Mouse (Mus musculus) embryonic facial prominence, embryonic 10.5 days (tissue): Measurements from ENCODE around the gene Socs3. TPM values are rescaled to one million over a fixed set of nuclear protein-coding genes. Genes with fewer than 3 reads are reported as not detected.

ENCODE experiments used
- DNase-seq: peaks from one replicate; pipeline ENCODE4 v3.0.0-alpha.2; 2017; ENCODE audit warnings: low spot score
- H3K27ac ChIP-seq: fragments of 300-500 bp; sonication (generic); replicated peaks from 2 replicates; pipeline ENCODE4 v1.5.1; 2016; ENCODE audit warnings: mild to moderate bottlenecking
- H3K27me3 ChIP-seq: fragments of 300-500 bp; sonication (generic); replicated peaks from 2 replicates; pipeline ENCODE4 v1.6.1; 2016; ENCODE audit warnings: low read depth, mild to moderate bottlenecking; ENCODE audit not compliant: poor library complexity, severe bottlenecking
- H3K36me3 ChIP-seq: fragments of 300-500 bp; sonication (generic); replicated peaks from 2 replicates; pipeline ENCODE4 v1.6.1; 2016; ENCODE audit warnings: mild to moderate bottlenecking, moderate library complexity
- H3K4me1 ChIP-seq: fragments of 300-500 bp; sonication (generic); 2 replicates; pipeline ENCODE4 v1.6.1; 2016
- H3K4me3 ChIP-seq: fragments of 300-500 bp; sonication (generic); 2 replicates; pipeline ENCODE4 v1.5.1; 2016; ENCODE audit warnings: mild to moderate bottlenecking, moderate library complexity
- H3K9me3 ChIP-seq: fragments of 300-500 bp; sonication (generic); 2 replicates; pipeline ENCODE4 v1.6.1; 2016; ENCODE audit warnings: mild to moderate bottlenecking
- WGBS: fragments of 180-500 bp; shearing (Covaris S2); methylation state at CpG from one replicate; pipeline ENCODE4 v1.1.7; 2016; 5-methylcytosine and 5-hydroxymethylcytosine counted together
- polyA plus RNA-seq: library from polyadenylated mRNA; unstranded; fragments of >200 nt; fragmentation: Nextera tagmentation; extraction: Ambion mirVana; gene quantifications from 2 replicates; pipeline ENCODE4 v1.2.1, GENCODE M21; 2016

Gene Socs3
- polyA plus RNA-seq, 1 experiment from 2014 or later: 16.7 TPM

DNA sequence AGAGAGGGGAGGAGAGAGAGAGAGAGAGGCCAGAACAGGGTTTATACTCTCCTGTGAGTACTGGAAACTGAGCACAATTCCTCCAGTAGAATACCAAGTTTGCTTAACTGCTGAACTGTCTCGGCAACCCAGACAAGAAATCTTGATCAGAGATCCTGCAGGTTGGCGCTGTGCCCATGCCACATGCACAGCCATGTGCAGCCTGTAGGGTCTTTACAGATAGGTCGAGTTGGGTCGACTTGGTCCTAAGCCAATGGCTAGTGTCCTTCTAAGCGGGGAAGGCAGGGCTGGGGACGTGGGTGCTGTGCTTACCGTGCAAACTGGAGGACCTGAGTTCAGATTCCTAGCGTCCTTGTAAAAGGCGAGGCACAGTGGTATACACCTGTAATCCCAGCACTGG lies 15.0 kb downstream of the Socs3 start:
- Histone ChIP-seq H3K4me1 (peaks cover 63% of the 10 kb centered on the region), H3K4me3 (no peak overlapping the region), H3K36me3 (no peaks in the 10 kb centered on the region), H3K27ac (peak overlapping the region; percentile 44; the same call in 1 of the 2 replicates), H3K9me3 (no peaks in the 10 kb centered on the region), H3K27me3 (peaks cover 39% of the 10 kb centered on the region)
- DNase-seq: no peak
- WGBS: 89% methylated on average over 9 of the region's 9 CpGs

DNA sequence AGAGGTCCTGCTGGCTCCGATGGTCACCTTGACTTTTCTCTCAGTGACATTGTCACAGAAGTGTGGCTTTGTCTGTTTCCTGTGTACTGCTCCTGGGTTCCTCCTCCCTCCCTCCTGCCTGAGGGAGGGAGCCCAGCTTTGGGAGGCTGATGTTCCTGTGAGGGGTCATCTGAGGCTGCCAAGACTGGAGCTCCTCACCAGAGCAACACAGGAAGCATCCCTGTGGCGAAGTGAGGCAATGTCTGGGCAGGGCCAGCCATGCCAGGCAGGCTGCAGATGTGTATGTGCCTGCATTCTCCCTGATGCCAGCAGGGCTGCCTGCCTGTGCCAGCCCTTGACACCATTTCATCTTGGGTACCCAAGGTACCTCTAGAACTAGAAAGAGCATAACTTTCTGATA lies 15.8 kb downstream of the Socs3 start:
- H3K4me3 ChIP-seq: no peak overlapping the region
- no peak for DNase-seq
- no peaks in the 10 kb centered on the region for H3K9me3 ChIP-seq
- peaks cover 40% of the 10 kb centered on the region for H3K27me3 ChIP-seq
- H3K4me1 ChIP-seq: peaks cover 62% of the 10 kb centered on the region
- 0 out of 2 replicates have a peak overlapping the region, but pooled peaks have one; percentile 2 for H3K27ac ChIP-seq
- 66% methylated on average over 2 of the region's 2 CpGs for WGBS
- H3K36me3 ChIP-seq: no peaks in the 10 kb centered on the region

DNA sequence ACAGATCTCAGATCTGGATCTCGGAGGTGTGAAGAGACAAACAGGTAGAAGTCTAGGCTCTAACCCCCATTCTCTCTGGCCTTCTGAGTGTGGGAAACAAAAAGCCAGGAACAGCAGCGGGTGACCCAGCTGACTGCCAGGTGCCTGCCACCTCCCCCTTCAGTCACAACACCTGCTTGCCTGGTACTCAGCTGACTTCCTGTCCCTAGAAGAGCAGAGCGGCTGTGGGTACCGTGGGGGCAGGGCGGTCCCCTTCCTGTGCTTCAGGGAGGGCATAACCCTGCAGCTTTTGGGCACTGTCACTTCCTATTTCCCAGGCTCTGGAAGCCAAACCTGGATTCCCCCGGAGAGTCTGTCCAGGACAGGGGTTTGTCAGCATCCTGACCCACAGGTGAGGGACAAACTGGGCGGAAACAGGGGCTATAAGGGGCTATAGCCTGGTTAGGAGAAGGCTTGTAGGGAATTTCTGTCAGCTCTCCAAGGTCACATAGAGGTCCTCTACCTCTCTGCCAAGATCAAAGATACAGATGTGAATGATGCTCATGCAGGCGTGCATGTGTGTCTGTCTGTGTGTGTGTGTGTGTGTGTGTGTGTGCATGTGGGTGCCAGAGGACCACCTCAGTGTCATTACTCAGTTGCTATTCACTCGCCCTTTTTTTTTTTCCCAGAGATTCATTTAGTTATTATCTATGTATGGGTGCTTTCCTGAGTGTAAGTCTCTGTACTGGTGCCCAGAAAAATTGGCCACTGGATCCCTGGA lies 17.5 kb downstream of the Socs3 start:
- Histone ChIP-seq H3K36me3 (no peaks in the 10 kb centered on the region), H3K9me3 (no peaks in the 10 kb centered on the region), H3K4me1 (peaks cover 54% of the 10 kb centered on the region), H3K27me3 (peaks cover 46% of the 10 kb centered on the region), H3K27ac (no peak overlapping the region), H3K4me3 (no peak overlapping the region)
- DNase-seq: no peak
- WGBS: 60% methylated on average over 9 of the region's 9 CpGs

DNA sequence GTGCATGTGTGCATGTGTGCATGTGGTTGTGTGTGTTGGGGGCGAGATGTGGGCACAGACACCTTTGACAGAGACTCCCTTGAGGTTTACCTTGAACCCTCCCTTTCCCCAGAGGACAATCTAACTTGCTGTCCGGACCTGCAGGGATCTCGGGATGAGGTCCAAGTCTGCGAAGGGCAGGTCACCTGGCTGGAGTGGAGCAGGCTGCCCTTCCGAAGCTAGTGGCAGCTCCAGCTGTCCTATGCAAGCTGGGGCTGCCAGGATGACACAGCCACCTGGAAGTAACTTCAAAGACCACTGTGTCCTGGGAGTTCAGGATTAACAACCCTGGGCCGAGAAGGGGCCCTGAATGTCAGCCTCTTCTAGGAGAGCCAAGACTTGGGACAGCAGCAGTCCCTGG lies 18.5 kb downstream of the Socs3 start:
- peaks cover 49% of the 10 kb centered on the region for H3K4me1 ChIP-seq
- H3K9me3 ChIP-seq: no peaks in the 10 kb centered on the region
- no peaks in the 10 kb centered on the region for H3K36me3 ChIP-seq
- peaks cover 46% of the 10 kb centered on the region for H3K27me3 ChIP-seq
- DNase-seq: no peak
- 74% methylated on average over 6 of the region's 6 CpGs for WGBS
- peak overlapping the region; percentile 40; the same call in 1 of the 2 replicates for H3K27ac ChIP-seq
- H3K4me3 ChIP-seq: no peak overlapping the region

DNA sequence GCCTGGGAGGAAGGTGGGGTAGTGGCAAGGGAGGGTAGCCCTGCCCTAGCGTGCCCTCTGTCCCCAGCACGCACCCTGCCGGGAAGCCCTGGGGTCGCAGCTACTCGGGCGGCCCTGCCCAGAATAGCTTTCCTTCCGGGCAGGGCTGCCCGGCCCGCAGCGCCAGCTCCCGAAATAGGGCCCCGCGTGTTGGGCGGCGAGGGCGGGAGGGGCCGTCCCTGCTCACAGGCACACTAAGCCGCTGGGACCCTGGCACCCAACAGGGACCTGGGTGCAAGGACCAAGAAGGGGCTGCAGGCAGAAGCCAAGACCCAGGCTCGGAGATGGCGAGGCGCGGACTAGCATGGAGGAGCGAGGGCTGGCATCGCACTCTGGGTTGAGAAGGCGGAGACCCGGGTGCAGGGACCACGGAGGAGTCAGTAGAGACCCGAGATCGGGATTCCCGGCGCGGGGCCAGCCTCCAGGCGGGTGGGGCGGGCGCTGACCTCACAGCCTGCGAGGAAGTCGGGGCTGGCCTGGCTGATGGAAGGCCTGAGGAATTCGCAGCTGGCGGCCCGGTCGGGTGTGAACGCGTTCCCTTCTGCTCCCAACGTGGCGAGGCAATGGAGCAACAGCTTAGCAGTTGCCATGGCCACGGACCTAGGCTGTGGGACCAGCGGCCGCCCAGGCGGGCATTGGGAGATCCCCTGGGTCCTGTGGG lies 20.3 kb downstream of the Socs3 start:
- Histone ChIP-seq H3K4me3 (peak overlapping the region; percentile 58), H3K27ac (peak overlapping the region; percentile 84), H3K4me1 (peaks cover 43% of the 10 kb centered on the region), H3K27me3 (peaks cover 44% of the 10 kb centered on the region), H3K36me3 (no peaks in the 10 kb centered on the region), H3K9me3 (no peaks in the 10 kb centered on the region)
- WGBS: 2% methylated on average over 49 of the region's 49 CpGs
- DNase-seq: peak; percentile 88

DNA sequence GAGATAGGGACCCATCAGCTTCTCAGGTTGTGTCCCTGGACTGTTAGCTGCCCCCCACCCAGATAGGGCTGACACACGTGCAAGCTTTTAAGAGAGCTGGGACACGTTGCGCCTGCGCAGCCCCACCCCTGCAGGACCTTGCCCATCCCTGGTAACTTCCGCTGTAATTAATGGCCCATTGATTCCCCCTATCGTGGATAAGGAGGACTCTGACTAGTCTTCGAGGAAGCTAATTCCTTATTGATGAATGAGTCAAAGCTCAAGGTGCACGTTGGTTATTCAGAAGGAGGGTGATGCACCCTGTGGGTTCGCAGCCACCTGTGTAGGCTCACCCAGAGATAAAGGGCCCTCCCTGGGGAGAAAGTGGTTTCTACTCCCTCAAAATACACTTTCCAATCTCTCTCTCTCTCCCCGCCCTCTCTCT lies 22.8 kb downstream of the Socs3 start:
- Histone ChIP-seq H3K27me3 (peaks cover 42% of the 10 kb centered on the region), H3K36me3 (no peaks in the 10 kb centered on the region), H3K27ac (no peak overlapping the region), H3K4me1 (peaks cover 30% of the 10 kb centered on the region), H3K4me3 (no peak overlapping the region), H3K9me3 (no peaks in the 10 kb centered on the region)
- 75% methylated on average over 10 of the region's 10 CpGs for WGBS
- no peak for DNase-seq

DNA sequence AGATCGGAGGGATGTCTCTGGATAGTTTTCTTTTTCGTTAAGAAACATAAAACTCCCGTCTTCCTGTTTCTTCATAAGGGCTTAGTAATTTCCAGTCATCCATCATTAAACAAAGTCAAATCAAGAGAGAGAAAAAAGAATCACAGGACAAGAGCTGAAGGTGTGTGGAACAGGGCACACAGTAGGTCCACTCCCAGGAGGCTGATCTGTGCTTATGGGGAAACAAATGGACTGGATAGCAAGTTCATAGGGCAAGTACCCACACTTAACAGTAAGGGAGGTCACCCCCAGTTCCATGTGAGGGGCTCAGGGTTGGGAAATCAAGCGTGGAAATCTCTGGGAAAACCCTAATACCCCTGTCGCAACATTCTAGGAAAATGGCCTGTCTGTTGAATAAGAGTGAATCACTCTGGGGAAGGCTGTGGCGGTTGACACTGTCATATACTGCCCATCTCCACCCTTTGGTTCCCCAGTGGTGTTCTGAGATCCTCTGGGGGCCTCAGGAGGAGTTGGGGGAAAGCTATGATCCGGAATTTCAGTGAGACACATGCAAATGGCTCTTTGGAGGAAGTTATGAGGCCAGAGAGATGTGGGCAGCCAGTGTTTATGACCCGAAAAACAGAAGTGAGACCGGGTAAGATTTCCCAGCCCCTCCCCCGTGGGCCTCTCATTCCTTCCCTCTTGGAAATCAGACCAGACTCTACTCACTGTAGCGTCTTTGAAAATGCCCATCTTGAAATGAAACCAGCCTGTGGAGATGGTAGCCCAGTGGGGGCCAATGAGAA lies 23.5 kb downstream of the Socs3 start:
- 82% methylated on average over 11 of the region's 11 CpGs for WGBS
- no peak overlapping the region for H3K27ac ChIP-seq
- DNase-seq: no peak
- H3K4me3 ChIP-seq: no peak overlapping the region
- H3K36me3 ChIP-seq: no peaks in the 10 kb centered on the region
- H3K4me1 ChIP-seq: peaks cover 30% of the 10 kb centered on the region
- H3K27me3 ChIP-seq: peaks cover 36% of the 10 kb centered on the region
- no peaks in the 10 kb centered on the region for H3K9me3 ChIP-seq

DNA sequence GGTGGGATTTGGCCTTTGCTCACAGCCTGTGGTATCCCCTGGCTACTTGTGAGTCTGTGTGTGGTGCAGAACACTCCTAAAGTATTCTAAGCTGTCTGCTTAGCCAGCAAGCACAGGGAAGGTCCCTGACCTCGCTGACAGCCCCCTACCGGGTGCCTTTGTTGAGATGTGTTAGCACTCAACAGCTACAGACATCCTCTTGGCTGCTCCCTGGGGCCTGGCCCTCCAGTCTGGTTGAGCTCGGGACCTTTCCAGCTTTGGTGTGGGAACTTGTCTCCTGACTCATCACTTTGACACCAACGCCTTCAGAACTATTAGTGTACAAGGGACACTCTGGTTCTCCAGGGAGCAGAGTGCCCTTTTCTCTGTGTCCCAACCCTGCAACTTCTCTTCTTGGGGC lies 28.0 kb downstream of the Socs3 start:
- peak overlapping the region; percentile 80 for H3K27ac ChIP-seq
- H3K4me3 ChIP-seq: no peak overlapping the region
- DNase-seq: no peak
- 0 out of 2 replicates have a peak, but pooled peaks cover 13% of the 10 kb centered on the region for H3K27me3 ChIP-seq
- H3K4me1 ChIP-seq: peaks cover 58% of the 10 kb centered on the region
- H3K36me3 ChIP-seq: no peaks in the 10 kb centered on the region
- no peaks in the 10 kb centered on the region for H3K9me3 ChIP-seq
- WGBS: 20% methylated on average over 4 of the region's 4 CpGs

DNA sequence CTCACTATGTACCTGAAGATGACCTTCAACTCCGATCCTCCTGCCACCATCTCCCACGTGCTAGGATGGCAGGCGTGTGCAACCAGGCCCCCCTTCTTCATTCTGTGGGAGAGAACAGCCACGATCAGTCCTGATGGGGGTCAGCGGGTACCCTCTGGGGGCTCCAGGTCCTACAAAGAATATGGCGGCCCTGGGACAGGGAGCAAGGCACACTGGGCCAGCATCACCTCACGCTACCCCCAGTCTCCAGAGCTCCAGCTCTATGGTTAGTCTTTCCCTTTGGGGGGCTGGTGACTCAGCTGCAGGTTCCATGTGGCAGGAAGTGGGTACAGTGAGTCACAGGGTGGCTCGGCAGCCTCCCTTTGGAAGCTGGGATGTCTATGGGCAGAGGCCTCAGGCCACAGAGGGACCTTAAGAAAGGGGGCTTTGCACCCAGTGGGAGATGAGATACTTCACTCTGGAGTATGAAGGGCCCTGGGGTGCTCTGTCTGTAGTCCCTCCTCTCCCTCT lies 28.5 kb downstream of the Socs3 start:
- Histone ChIP-seq H3K27ac (peak overlapping the region; percentile 80), H3K9me3 (no peaks in the 10 kb centered on the region), H3K4me3 (no peak overlapping the region), H3K4me1 (peaks cover 62% of the 10 kb centered on the region), H3K36me3 (no peaks in the 10 kb centered on the region), H3K27me3 (peaks cover 15% of the 10 kb centered on the region; the same call in 1 of the 2 replicates)
- WGBS: 86% methylated on average over 8 of the region's 8 CpGs
- DNase-seq: no peak

GRCm38 (mm10) chr11:117940881-117941280 lies 29.0 kb downstream of the Socs3 start:
- Histone ChIP-seq H3K4me1 (peaks cover 67% of the 10 kb centered on the region), H3K4me3 (no peak overlapping the region), H3K27me3 (peaks cover 20% of the 10 kb centered on the region; the same call in 1 of the 2 replicates), H3K36me3 (no peaks in the 10 kb centered on the region), H3K27ac (peak overlapping the region; percentile 80), H3K9me3 (no peaks in the 10 kb centered on the region)
- DNase-seq: no peak
- WGBS: 93% methylated on average over 6 of the region's 6 CpGs

DNA sequence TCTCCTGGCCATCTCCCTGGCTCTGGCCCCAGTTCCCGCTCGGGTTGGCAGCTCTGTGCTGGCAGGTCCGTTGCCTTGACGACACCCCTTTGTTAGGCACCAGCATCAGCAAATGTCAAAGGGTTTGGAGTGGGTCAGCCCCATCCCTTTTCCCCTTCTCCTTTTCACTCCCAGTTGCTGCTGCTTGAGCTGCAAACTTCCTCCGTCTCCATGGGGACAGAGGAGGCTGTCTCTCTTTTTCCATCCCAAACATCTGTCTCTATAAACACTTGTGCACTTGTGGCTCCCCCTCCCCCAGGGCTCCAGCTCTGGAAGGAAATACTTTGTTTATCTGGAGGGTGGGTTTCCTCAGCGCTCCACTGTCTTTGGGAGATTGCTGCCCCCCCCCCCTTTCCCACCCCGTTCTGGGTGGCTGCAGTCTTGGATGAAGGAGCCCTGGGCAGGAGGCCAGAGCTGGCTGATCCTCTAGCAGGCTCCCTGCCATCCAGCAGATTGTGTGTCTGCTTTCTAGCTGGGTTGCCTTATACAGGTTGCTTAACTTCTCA lies 30.0 kb downstream of the Socs3 start:
- DNase-seq: peak; percentile 87
- 2% methylated on average over 7 of the region's 7 CpGs for WGBS
- peak overlapping the region; percentile 21 for H3K4me3 ChIP-seq
- H3K27me3 ChIP-seq: peaks cover 29% of the 10 kb centered on the region
- peaks cover 70% of the 10 kb centered on the region for H3K4me1 ChIP-seq
- no peaks in the 10 kb centered on the region for H3K36me3 ChIP-seq
- no peaks in the 10 kb centered on the region for H3K9me3 ChIP-seq
- H3K27ac ChIP-seq: peak overlapping the region; percentile 80
